Mouse (Mus musculus) 3T3-L1 (cell line): ENCODE results near the gene Sun1.

Experiments used
- DNase-seq: peaks from one replicate; pipeline ENCODE4 v3.0.0-alpha.2; 2015; ENCODE audit warnings: low read depth, low spot score

Sun1 gene

GRCm38 (mm10) chr5:139285383-139286067 is 85.1 kb downstream of the Sun1 start:
- DNase-seq: no peak

GRCm38 (mm10) chr5:139286142-139286941 is 85.9 kb downstream of the Sun1 start:
- no peak for DNase-seq

GRCm38 (mm10) chr5:139287099-139287498 is 86.7 kb downstream of the Sun1 start:
- no peak for DNase-seq

- no peak for DNase-seq
Measured at GRCm38 (mm10) chr5:139287787-139288186, 87.3 kb downstream of the Sun1 start.

GRCm38 (mm10) chr5:139288591-139288990 is 88.2 kb downstream of the Sun1 start:
- no peak for DNase-seq

GRCm38 (mm10) chr5:139290467-139291259 is 90.2 kb downstream of the Sun1 start:
- no peak for DNase-seq

GRCm38 (mm10) chr5:139291811-139292560 is 91.5 kb downstream of the Sun1 start:
- DNase-seq: no peak

- no peak for DNase-seq
Measured at GRCm38 (mm10) chr5:139294089-139294488, 93.7 kb downstream of the Sun1 start.

- no peak for DNase-seq
Measured at GRCm38 (mm10) chr5:139297092-139297491, 96.7 kb downstream of the Sun1 start.

- no peak for DNase-seq
Measured at GRCm38 (mm10) chr5:139297745-139298144, 97.3 kb downstream of the Sun1 start.
